Mouse (Mus musculus): ENCODE measurements around the gene Ccdc92. TPM values are rescaled to one million over a fixed set of nuclear protein-coding genes. Genes with fewer than 3 reads are reported as not detected.

Ccdc92 gene
- polyA plus RNA-seq, 1 experiment from 2014 or later, result not detected

DNA sequence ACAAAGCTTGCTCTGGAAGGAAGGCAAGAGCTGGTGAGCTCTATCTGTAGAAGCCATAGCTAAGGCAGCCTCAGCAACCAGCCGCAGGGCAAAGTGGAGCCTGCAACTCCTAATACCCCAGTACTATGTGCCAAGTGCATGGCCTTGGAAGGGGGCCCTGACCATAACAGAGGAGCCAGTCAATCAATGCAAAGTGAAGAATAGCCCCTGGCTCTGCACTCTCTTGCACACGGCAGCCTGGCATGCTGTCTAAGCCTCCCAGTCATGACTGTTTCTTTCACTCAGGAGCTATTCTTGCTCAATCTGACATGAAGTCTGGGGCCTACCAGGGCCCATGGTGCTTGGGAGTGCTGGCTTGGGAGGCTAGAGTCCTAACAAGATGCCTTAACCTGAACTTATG lies 21.6 kb downstream of the Ccdc92 start:
- H3K36me3 ChIP-seq (ENCODE audit: inconsistent target), result no peaks in the 10 kb centered on the region
- H3K27ac ChIP-seq, result no peak overlapping the region
- H3K79me2 ChIP-seq (ENCODE audit: inconsistent target), result no peaks in the 10 kb centered on the region
- no peak overlapping the region for H3K4me3 ChIP-seq (ENCODE audit: inconsistent target)
- 93% methylated on average over 2 of the region's 2 CpGs for WGBS (ENCODE audit: missing documents)

DNA sequence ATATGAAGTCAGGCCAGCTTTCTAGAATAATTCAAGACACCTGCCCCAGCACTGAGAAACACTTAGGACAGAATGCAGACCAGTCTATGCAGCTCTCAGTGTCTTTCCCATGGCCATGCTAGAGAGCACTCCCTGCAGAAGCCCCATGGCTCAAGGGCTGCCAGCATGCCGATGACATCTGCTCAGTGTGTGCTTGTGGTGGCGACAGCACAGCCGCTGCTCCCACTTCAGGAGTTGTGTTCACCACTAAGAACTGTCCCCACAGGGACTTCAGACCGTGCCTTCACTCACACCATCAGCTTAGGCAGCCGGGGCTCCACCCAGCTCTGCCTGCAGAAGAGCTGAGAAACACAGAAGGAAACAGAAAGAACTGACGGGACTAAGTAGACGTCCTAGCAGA lies 22.0 kb downstream of the Ccdc92 start:
- no peaks in the 10 kb centered on the region for H3K36me3 ChIP-seq (ENCODE audit: inconsistent target)
- no peak overlapping the region for H3K4me3 ChIP-seq (ENCODE audit: inconsistent target)
- no peak overlapping the region for H3K27ac ChIP-seq
- WGBS (ENCODE audit: missing documents), result 87% methylated on average over 7 of the region's 7 CpGs
- no peaks in the 10 kb centered on the region for H3K79me2 ChIP-seq (ENCODE audit: inconsistent target)

DNA sequence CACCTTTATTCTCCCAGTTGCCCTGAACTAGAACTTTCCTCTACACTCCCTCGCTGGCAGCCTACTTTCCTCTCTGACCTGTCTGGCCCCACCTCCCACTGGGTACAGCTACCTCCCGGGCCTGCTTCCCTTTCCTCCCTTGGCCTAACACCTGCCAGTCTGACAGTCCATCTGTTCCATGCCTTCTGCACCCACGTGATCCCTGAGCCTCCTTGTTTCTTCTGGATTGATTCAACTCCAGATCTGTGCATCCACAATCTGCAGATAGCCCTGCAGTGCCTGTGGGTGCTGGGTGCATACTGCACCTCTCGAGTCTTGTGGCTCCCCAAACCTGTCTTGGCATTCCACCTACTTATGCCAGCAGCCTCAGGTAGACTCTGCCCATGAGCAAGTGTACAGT lies 25.6 kb downstream of the Ccdc92 start:
- no peak overlapping the region for H3K27ac ChIP-seq
- no peak overlapping the region for H3K4me3 ChIP-seq (ENCODE audit: inconsistent target)
- WGBS (ENCODE audit: missing documents), result 33% methylated on average over 4 of the region's 4 CpGs
- no peaks in the 10 kb centered on the region for H3K36me3 ChIP-seq (ENCODE audit: inconsistent target)
- H3K79me2 ChIP-seq (ENCODE audit: inconsistent target), result no peaks in the 10 kb centered on the region

DNA sequence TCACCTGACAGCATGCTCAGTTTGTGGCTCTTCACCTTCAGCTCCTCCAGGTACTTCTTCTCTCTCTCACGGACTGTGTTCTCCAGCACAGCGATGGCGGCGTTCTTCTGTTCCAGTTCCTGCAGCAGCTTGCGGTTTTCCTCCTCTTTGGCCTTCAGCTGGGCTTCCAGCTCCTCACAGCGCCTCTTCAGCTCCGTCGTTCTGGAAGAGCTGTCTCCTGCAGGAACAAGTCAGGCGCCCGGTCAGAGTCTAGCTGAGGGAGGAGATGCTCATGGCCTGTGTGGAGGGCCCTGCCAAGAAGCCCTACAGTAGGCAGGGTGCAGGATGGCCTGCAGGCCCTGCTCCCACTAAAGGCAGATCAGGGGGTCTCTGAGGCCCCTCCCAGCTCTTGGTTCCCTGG lies 26.1 kb downstream of the Ccdc92 start:
- Histone ChIP-seq H3K4me3 (ENCODE audit: inconsistent target) (no peak overlapping the region), H3K36me3 (ENCODE audit: inconsistent target) (no peaks in the 10 kb centered on the region), H3K79me2 (ENCODE audit: inconsistent target) (no peaks in the 10 kb centered on the region), H3K27ac (no peak overlapping the region)
- WGBS (ENCODE audit: missing documents), result 87% methylated on average over 10 of the region's 10 CpGs

DNA sequence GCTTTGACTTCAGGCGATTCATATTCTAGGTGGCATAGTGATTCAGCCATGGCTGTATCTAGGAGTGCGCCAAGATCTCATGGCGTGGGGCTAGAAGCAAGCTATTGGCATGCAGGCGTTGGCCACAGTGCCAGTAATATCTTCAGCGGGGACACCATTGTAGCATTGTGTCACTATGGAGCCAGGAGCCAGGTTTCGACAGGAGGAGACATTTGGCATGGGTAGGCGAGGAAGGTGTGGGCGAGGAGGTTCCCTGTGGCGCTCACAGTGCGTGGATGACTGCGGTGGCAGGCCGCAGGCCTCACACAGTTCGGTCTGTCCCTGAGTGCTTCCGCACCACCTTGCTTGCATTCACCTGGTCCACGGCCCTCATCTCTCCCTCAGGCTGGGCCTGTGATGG lies 27.0 kb downstream of the Ccdc92 start:
- Histone ChIP-seq H3K4me3 (ENCODE audit: inconsistent target) (no peak overlapping the region), H3K36me3 (ENCODE audit: inconsistent target) (no peaks in the 10 kb centered on the region), H3K79me2 (ENCODE audit: inconsistent target) (no peaks in the 10 kb centered on the region), H3K27ac (no peak overlapping the region)
- WGBS (ENCODE audit: missing documents), result 96% methylated on average over 15 of the region's 15 CpGs

DNA sequence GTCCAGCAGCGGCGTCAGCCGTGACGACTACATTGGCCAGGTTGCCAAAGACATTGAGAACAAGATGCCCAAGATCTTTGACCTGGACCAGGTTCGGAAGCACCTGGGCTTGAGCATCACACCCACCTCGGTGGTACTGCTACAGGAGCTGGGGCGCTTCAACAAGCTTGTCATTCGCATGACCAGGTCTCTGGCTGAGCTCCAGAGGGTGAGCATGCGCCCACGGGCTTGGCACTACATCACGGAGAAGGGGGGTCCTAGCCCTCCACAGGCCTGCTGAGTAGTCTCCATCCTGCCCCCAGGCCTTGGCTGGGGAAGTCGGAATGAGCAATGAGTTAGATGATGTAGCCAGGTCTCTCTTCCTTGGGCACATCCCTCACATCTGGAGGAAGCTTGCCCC lies 31.9 kb downstream of the Ccdc92 start:
- Histone ChIP-seq H3K4me3 (ENCODE audit: inconsistent target) (no peak overlapping the region), H3K79me2 (ENCODE audit: inconsistent target) (no peaks in the 10 kb centered on the region), H3K27ac (no peak overlapping the region), H3K36me3 (ENCODE audit: inconsistent target) (no peaks in the 10 kb centered on the region)
- WGBS (ENCODE audit: missing documents), result 92% methylated on average over 12 of the region's 12 CpGs

DNA sequence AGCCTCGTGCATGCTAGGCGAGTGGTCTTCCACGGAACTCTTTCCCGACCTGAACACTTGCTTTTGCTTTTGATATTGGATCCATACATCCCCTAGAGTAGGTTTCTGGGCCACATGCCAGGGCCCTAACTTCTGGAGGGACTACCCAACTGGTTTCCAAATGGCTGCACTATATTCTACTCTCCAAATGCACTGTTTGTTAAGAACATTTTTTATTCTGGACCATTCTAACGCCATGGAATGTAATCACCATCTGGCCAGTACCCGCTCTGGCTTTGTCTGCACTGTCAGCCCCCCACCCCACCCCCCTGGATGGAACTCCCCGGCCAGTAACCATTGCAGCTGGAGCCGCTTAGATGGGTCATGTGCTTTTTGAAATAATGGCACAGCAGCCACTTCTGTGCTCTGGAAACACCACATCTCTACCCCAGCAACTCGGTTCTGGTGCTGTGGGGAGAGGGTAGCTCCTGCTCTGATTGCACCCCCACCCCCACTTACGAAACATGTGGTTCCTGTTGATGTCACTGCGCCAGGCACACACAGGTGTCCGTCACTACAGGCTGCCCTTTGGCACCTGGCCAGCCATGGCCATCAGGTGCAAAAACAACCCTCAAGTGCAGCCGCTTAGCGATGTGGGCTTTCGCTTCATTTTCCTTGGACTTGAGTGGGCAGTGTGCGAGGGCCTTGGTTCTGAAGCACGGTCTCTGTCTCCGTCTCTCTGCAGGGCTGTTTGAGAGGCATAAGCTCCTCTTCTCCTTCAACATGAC lies 39.9 kb downstream of the Ccdc92 start:
- H3K4me3 ChIP-seq (ENCODE audit: inconsistent target), result no peak overlapping the region
- H3K36me3 ChIP-seq (ENCODE audit: inconsistent target), result no peaks in the 10 kb centered on the region
- H3K79me2 ChIP-seq (ENCODE audit: inconsistent target), result no peaks in the 10 kb centered on the region
- 75% methylated on average over 18 of the region's 18 CpGs for WGBS (ENCODE audit: missing documents)
- H3K27ac ChIP-seq, result no peak overlapping the region

DNA sequence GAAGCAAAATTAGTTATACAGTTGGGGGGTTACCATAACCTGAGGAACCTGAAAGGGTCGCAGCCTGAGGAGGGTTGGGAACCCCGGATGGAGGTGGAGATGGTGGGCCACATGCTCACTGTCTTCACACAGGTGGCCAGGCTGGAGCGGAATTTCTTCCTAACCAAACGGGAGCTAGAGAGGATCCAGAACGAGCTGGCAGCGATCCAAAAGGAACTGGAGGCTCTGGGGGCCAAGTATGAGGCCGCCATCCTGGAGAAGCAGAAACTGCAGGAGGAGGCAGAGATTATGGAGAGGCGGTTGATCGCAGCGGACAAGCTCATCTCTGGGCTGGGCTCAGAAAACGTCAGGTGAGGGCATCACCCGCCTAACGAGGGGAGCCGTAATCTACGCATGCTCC lies 45.2 kb downstream of the Ccdc92 start:
- no peak overlapping the region for H3K4me3 ChIP-seq (ENCODE audit: inconsistent target)
- H3K36me3 ChIP-seq (ENCODE audit: inconsistent target), result no peaks in the 10 kb centered on the region
- H3K27ac ChIP-seq, result no peak overlapping the region
- no peaks in the 10 kb centered on the region for H3K79me2 ChIP-seq (ENCODE audit: inconsistent target)
- WGBS (ENCODE audit: missing documents), result 92% methylated on average over 13 of the region's 15 CpGs

DNA sequence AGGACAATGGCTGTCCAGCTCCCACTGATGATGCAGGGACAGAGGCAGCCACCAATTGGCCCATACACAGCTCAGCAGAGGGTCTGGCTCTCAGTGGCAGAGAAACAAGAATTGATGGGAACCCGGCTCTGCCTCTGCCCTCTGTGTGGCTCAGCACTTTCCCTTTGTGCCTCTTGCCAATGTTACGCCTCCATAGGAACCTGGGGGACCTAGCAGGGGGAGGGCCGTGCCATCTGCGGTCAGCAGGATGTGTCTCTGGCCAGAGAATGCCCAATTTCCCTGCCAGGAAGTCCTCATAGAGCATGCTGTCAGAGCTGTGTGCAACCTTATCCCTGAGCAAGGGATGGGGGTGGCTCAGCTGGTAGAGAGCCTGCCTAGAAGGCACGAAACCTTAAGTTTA lies 47.4 kb downstream of the Ccdc92 start:
- Histone ChIP-seq H3K4me3 (ENCODE audit: inconsistent target) (no peak overlapping the region), H3K36me3 (ENCODE audit: inconsistent target) (no peaks in the 10 kb centered on the region), H3K27ac (no peak overlapping the region), H3K79me2 (ENCODE audit: inconsistent target) (no peaks in the 10 kb centered on the region)
- WGBS (ENCODE audit: missing documents), result 49% methylated on average over 2 of the region's 5 CpGs

DNA sequence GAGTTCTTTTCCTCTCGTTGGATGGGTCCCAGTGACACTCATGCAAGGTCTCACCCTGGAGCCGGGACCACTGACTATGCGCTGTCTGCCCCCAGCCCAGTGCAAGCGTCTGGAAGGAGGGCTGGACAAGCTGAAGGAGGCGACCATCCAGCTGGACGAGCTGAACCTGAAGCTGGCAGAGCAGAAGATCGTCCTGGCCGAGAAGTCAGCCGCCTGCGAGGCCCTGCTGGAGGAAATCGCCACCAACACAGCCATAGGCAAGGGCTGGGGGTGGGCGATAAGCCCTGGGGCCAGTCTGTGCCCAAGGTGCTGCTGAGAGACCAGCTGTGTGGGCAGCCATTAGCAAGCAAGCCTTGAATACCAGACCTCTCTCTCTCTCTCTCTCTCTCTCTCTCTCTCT lies 49.8 kb downstream of the Ccdc92 start:
- WGBS (ENCODE audit: missing documents), result 86% methylated on average over 12 of the region's 12 CpGs
- Histone ChIP-seq H3K36me3 (ENCODE audit: inconsistent target) (no peaks in the 10 kb centered on the region), H3K27ac (no peak overlapping the region), H3K79me2 (ENCODE audit: inconsistent target) (no peaks in the 10 kb centered on the region), H3K4me3 (ENCODE audit: inconsistent target) (no peak overlapping the region)

DNA sequence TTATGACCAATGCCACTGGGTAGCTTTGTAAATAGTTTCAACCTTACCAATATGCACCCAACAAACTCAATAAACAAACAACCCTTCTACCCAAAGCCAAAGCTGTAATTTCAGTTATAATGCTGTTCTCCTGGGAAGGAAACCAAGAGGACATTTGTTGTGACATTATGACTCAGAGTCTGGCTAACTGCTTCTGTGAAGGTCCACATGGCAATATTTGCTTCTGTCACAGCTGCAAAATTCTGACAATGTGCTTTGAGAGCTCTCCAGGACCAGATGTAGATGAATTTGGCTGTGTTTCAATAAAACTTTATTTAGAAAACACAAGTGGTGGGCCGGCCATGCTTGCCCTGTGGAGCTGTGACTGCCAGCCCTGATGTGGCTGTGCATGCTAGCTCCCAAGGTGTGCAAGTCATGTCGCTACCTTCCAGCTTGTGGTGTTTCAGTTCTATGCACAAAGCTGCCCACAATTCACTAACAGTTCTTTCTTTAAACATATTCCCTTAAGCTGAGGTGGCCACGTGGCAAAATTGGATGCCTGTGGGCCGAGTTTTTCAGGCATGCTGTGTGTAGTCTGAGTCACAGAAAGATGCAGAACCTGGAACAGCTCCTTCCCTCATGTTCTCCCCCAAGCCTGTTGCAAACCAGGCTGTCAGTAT lies 52.4 kb downstream of the Ccdc92 start:
- Histone ChIP-seq H3K27ac (no peak overlapping the region), H3K79me2 (ENCODE audit: inconsistent target) (no peaks in the 10 kb centered on the region), H3K36me3 (ENCODE audit: inconsistent target) (no peaks in the 10 kb centered on the region), H3K4me3 (ENCODE audit: inconsistent target) (no peak overlapping the region)
- 90% methylated on average over 4 of the region's 4 CpGs for WGBS (ENCODE audit: missing documents)

DNA sequence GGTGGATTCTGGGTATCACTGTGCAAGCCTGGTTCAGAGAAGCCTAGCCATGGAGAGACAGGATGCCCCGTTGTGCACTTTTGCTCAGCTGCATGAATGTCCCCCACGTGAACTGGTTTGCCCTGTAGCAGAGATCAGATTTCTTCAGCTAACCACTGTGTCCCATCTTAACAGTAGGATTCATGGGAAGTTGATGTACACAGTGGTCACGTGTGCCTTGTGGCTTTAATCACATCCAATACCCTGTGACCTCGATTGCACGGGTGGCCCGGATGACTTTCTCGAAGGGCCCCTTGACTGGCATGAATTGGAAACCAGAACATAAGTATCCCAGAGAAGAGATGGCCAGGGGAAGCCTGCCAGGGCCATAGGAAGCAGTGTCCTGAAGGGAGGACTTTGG lies 70.1 kb downstream of the Ccdc92 start:
- Histone ChIP-seq H3K36me3 (ENCODE audit: inconsistent target) (no peaks in the 10 kb centered on the region), H3K4me3 (ENCODE audit: inconsistent target) (no peak overlapping the region), H3K79me2 (ENCODE audit: inconsistent target) (no peaks in the 10 kb centered on the region), H3K27ac (no peak overlapping the region)
- WGBS (ENCODE audit: missing documents), result 87% methylated on average over 7 of the region's 7 CpGs

DNA sequence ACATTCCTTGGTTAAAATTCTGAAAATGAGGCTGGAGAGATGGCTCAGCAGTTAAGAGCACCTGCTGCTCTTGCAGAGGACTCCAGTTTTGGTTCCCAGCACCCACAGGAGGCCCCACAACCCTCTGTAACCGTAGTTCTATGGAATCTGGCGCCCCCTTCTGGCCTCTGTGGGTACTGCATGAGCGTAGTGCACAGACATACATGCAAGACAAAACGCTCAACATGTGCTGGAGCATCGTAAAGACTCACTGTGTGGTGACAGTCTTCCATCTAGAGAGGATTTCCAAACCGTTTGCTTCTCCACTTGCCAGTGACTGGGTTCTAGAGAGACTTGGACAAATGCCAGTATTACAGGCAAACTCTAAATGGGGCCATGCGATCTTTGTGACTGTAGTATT lies 76.6 kb downstream of the Ccdc92 start:
- Histone ChIP-seq H3K27ac (no peak overlapping the region), H3K4me3 (ENCODE audit: inconsistent target) (no peak overlapping the region), H3K79me2 (ENCODE audit: inconsistent target) (no peaks in the 10 kb centered on the region), H3K36me3 (ENCODE audit: inconsistent target) (no peaks in the 10 kb centered on the region)
- 82% methylated on average over 7 of the region's 7 CpGs for WGBS (ENCODE audit: missing documents)

All from macrophage (primary cell).